Mouse (Mus musculus): ENCODE data around the gene Snx29.

- no peak for TF ChIP-seq CTCF (IDR thresholded peaks at IDR 0.05; ENCODE audit: borderline replicate concordance, insufficient read depth, low read depth, low read length)
- no peak for TF ChIP-seq POLR2A (IDR thresholded peaks at IDR 0.05; ENCODE audit: borderline replicate concordance, insufficient read depth, low read length)
These were observed 303.3 kb downstream of the Snx29 start for GRCm38 (mm10) chr16:11626004-11626481.
